Mouse (Mus musculus) gastrocnemius, postnatal 10 days (tissue): ENCODE measurements around the gene Slc25a42. TPM values are rescaled to one million over a fixed set of nuclear protein-coding genes. Genes with fewer than 3 reads are reported as not detected.

ENCODE experiments used
- total RNA-seq, 2 experiments: library from RNA; stranded (reverse); gene quantifications; 2 replicates each; pipeline ENCODE4 v1.2.3; 2021

Gene Slc25a42
- total RNA-seq, 2 experiments from 2014 or later, result 20.6 to 28.3 TPM

Other genes with a start within 250 kb of the Slc25a42 start
- gene Gatad2a, start 215.9 kb downstream of the Slc25a42 start, total RNA-seq, result 10 to 100 TPM; 40.4 to 46.5 TPM
- gene Mau2, start 169.6 kb downstream of the Slc25a42 start, total RNA-seq, result 10 to 100 TPM; 27.8 to 30.9 TPM
- gene Sugp1, start 169.5 kb downstream of the Slc25a42 start, total RNA-seq, result 10 to 100 TPM; 20.2 to 22.5 TPM
- not detected for gene Tm6sf2, start 139.4 kb downstream of the Slc25a42 start, total RNA-seq
- under 1 TPM; 0.07 to 0.36 TPM for gene Hapln4, start 128.8 kb downstream of the Slc25a42 start, total RNA-seq
- gene Ncan, start 91.4 kb downstream of the Slc25a42 start, total RNA-seq, result under 1 TPM; 0.61 to 0.81 TPM
- 1 to 10 TPM; 6.3 to 7.1 TPM for gene Nr2c2ap, start 81.0 kb downstream of the Slc25a42 start, total RNA-seq
- gene Rfxank, start 73.2 kb downstream of the Slc25a42 start, total RNA-seq, result 10 to 100 TPM in 1 of 2 experiments, 1 to 10 TPM in 1; 8.2 to 10.1 TPM
- gene Borcs8, start 72.8 kb downstream of the Slc25a42 start, total RNA-seq, result 10 to 100 TPM; 17.0 to 23.9 TPM
- gene Mef2b, start 72.6 kb downstream of the Slc25a42 start, total RNA-seq, result under 1 TPM; 0.35 to 0.45 TPM
- 10 to 100 TPM; 72.8 to 74.7 TPM for gene Tmem161a, start 39.9 kb downstream of the Slc25a42 start, total RNA-seq
- 10 to 100 TPM; 43.8 to 49.7 TPM for gene Sugp2, start 21.9 kb upstream of the Slc25a42 start, total RNA-seq
- 10 to 100 TPM; 11.9 to 12.9 TPM for gene Armc6, start 22.2 kb upstream of the Slc25a42 start, total RNA-seq
- 10 to 100 TPM; 12.3 to 19.8 TPM for gene Homer3, start 70.5 kb upstream of the Slc25a42 start, total RNA-seq
- 10 to 100 TPM; 28.6 to 29.5 TPM for gene Ddx49, start 90.2 kb upstream of the Slc25a42 start, total RNA-seq
- gene Cope, start 90.2 kb upstream of the Slc25a42 start, total RNA-seq, result 100 to 1,000 TPM; 140 to 158 TPM
- gene Cers1, start 103.5 kb upstream of the Slc25a42 start, total RNA-seq, result 10 to 100 TPM; 20.0 to 23.6 TPM
- gene Gdf1, start 117.5 kb upstream of the Slc25a42 start, total RNA-seq, result 1 to 10 TPM; 3.9 to 5.3 TPM
- 10 to 100 TPM; 34.2 to 37.3 TPM for gene Upf1, start 141.0 kb upstream of the Slc25a42 start, total RNA-seq
- gene Comp, start 161.3 kb upstream of the Slc25a42 start, total RNA-seq, result 10 to 100 TPM; 18.4 to 20.2 TPM
- gene Crtc1, start 227.3 kb upstream of the Slc25a42 start, total RNA-seq, result 10 to 100 TPM in 1 of 2 experiments, 1 to 10 TPM in 1; 8.9 to 12.0 TPM